Mouse (Mus musculus) kidney, embryonic 15.5 days (tissue): ENCODE results near the gene Gpkow. TPM values are rescaled to one million over a fixed set of nuclear protein-coding genes. Genes with fewer than 3 reads are reported as not detected.

Source experiments
- ATAC-seq: fragments of 200-750 bp; cut with Nextera tagmentation; replicated peaks from 2 replicates; pipeline ENCODE4 v1.8.0; 2017; ENCODE audit warnings: moderate TSS enrichment; ENCODE audit not compliant: low FRiP score
- H3K27ac ChIP-seq: fragments of 300-500 bp; sonication (generic); 2 replicates; pipeline ENCODE4 v1.5.1; 2015; ENCODE audit warnings: mild to moderate bottlenecking, inconsistent platforms
- H3K27me3 ChIP-seq: fragments of 300-500 bp; sonication (generic); 2 replicates; pipeline ENCODE4 v1.6.1; 2015; ENCODE audit warnings: inconsistent platforms
- H3K36me3 ChIP-seq: fragments of 300-500 bp; sonication (generic); 2 replicates; pipeline ENCODE4 v1.6.1; 2015; ENCODE audit warnings: inconsistent platforms
- H3K4me1 ChIP-seq: fragments of 300-500 bp; sonication (generic); 2 replicates; pipeline ENCODE4 v1.6.1; 2015; ENCODE audit warnings: inconsistent platforms
- H3K4me2 ChIP-seq: fragments of 300-500 bp; sonication (generic); 2 replicates; pipeline ENCODE4 v1.6.1; 2015; ENCODE audit warnings: moderate library complexity, mild to moderate bottlenecking, inconsistent platforms
- H3K4me3 ChIP-seq: fragments of 300-500 bp; sonication (generic); replicated peaks from 2 replicates; pipeline ENCODE4 v1.5.1; 2015; ENCODE audit warnings: mild to moderate bottlenecking, inconsistent platforms
- H3K9ac ChIP-seq: fragments of 300-500 bp; sonication (generic); 2 replicates; pipeline ENCODE4 v1.6.1; 2015; ENCODE audit warnings: mild to moderate bottlenecking, inconsistent platforms
- H3K9me3 ChIP-seq: fragments of 300-500 bp; sonication (generic); replicated peaks from 2 replicates; pipeline ENCODE4 v1.6.1; 2016; ENCODE audit warnings: inconsistent platforms
- WGBS: fragments of 180-500 bp; shearing (Covaris S2); methylation state at CpG from one replicate; pipeline ENCODE4 v1.1.7; 2015; ENCODE audit warnings: mixed read lengths; 5-methylcytosine and 5-hydroxymethylcytosine counted together
- polyA plus RNA-seq: library from polyadenylated mRNA; unstranded; fragments of >200 nt; fragmentation: Nextera tagmentation; extraction: Ambion mirVana; gene quantifications from 2 replicates; pipeline ENCODE4 v1.2.1, GENCODE M21; 2015

Gpkow gene
- polyA plus RNA-seq, 1 experiment from 2014 or later, result 40.3 TPM

GRCm38 (mm10) chrX:7670921-7671623, 25.9 kb upstream of the Gpkow start, which contains the start of gene Plp2:
TSS of gene Plp2 (minus strand) at chrX:7671390.
- ATAC-seq, result peak; percentile 40
- H3K4me3 ChIP-seq, result peak within 1 kb of the TSS; percentile 53
- H3K4me2 ChIP-seq, result peak within 1 kb of the TSS; percentile 62
- WGBS, result 23% methylated on average over 35 of the region's 36 CpGs
- H3K9ac ChIP-seq, result peak within 1 kb of the TSS; percentile 52
- H3K27ac ChIP-seq, result peak within 1 kb of the TSS; percentile 91
- H3K27me3 ChIP-seq, result no peaks in the 10 kb centered on the region
- H3K9me3 ChIP-seq, result no peaks in the 10 kb centered on the region
- H3K36me3 ChIP-seq, result peaks cover 23% of the 10 kb centered on the region
- peaks cover 27% of the 10 kb centered on the region for H3K4me1 ChIP-seq

GRCm38 (mm10) chrX:7672739-7673138, 24.2 kb upstream of the Gpkow start:
- no peak for ATAC-seq
- Histone ChIP-seq H3K36me3 (0 out of 2 replicates have a peak, but pooled peaks cover 7% of the 10 kb centered on the region), H3K4me2 (no peak overlapping the region), H3K27me3 (no peaks in the 10 kb centered on the region), H3K9ac (no peak overlapping the region), H3K4me1 (peaks cover 27% of the 10 kb centered on the region), H3K27ac (0 out of 2 replicates have a peak overlapping the region, but pooled peaks have one; percentile 87), H3K4me3 (no peak overlapping the region), H3K9me3 (no peaks in the 10 kb centered on the region)
- WGBS, result 38% methylated on average over 6 of the region's 6 CpGs

GRCm38 (mm10) chrX:7673578-7674281, 23.2 kb upstream of the Gpkow start:
- peaks cover 27% of the 10 kb centered on the region for H3K4me1 ChIP-seq
- WGBS, result 26% methylated on average over 12 of the region's 12 CpGs
- H3K4me3 ChIP-seq, result peak overlapping the region; percentile 32
- 0 out of 2 replicates have a peak, but pooled peaks cover 5% of the 10 kb centered on the region for H3K36me3 ChIP-seq
- peak; percentile 27 for ATAC-seq
- peak overlapping the region; percentile 87 for H3K27ac ChIP-seq
- H3K9ac ChIP-seq, result no peak overlapping the region
- H3K9me3 ChIP-seq, result no peaks in the 10 kb centered on the region
- H3K27me3 ChIP-seq, result no peaks in the 10 kb centered on the region
- H3K4me2 ChIP-seq, result peak overlapping the region; percentile 61

DNA sequence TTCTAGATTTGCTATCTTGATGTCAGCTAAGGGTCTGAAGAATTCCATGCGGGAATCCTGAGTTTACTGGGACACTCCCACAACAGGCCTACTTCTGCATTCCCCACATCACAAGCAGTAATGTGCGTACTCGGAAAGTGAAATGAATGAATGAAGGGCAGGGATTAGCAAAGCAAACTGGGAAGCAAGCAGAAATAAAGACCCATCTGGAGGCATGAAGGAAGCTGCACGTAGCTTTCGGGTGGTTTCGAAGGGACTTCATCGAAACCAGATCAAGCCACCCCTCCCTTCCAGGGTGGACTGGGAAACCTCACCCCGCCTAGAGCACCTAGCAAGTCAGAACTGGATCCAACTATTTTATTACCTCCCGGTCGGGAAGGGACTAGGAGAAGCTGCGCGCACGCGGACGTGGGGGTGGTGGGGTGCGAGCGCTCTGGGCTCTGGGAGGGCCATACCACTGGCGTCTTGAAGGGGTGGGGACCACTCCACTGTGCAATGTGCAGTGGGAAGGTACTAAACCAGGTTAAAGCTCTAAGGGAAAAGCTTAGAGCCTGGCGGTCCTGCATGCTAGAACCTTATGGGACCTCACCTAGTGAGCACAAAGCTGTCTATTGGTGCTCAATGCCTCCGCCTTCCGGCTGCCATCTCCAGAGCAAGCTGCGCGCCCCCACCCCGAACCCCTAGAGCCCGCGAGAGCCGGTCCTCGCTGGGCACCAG, 22.5 kb upstream of the Gpkow start:
- ATAC-seq, result peak; percentile 44
- Histone ChIP-seq H3K9me3 (no peaks in the 10 kb centered on the region), H3K4me2 (peak overlapping the region; percentile 61), H3K4me1 (peaks cover 27% of the 10 kb centered on the region), H3K4me3 (peak overlapping the region; percentile 32), H3K27me3 (no peaks in the 10 kb centered on the region), H3K9ac (peak overlapping the region; percentile 26; the same call in 1 of the 2 replicates), H3K36me3 (no peaks in the 10 kb centered on the region), H3K27ac (peak overlapping the region; percentile 87)
- WGBS, result 29% methylated on average over 28 of the region's 28 CpGs

GRCm38 (mm10) chrX:7675001-7675380, 21.9 kb upstream of the Gpkow start:
- H3K36me3 ChIP-seq, result no peaks in the 10 kb centered on the region
- peak overlapping the region; percentile 61 for H3K4me2 ChIP-seq
- H3K9me3 ChIP-seq, result no peaks in the 10 kb centered on the region
- peak overlapping the region; percentile 32 for H3K4me3 ChIP-seq
- peaks cover 27% of the 10 kb centered on the region for H3K4me1 ChIP-seq
- peak overlapping the region; percentile 26; the same call in 1 of the 2 replicates for H3K9ac ChIP-seq
- peak overlapping the region; percentile 87 for H3K27ac ChIP-seq
- no peak for ATAC-seq
- H3K27me3 ChIP-seq, result no peaks in the 10 kb centered on the region
- 36% methylated on average over 10 of the region's 10 CpGs for WGBS

DNA sequence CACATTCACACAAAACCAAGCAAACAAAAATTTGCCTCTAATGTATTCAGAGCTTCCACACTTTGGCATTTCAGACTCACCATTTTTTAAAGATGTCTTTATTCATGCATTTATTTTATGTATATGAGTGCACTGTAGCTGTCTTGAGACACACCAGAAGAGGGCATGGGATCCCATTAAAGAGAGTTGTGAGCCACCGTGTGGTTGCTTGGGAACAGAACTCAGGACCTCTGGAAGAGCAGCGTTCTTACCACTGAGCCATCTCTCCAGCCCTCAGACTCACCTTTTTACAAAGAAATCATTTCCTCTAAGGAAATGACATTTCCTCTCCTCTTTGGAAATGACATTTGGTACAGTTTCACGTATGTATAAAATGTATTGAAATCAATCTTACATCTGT, 17.9 kb upstream of the Gpkow start:
- H3K4me1 ChIP-seq, result peaks cover 11% of the 10 kb centered on the region
- no peaks in the 10 kb centered on the region for H3K9me3 ChIP-seq
- no peak for ATAC-seq
- H3K27ac ChIP-seq, result no peak overlapping the region
- peak overlapping the region; percentile 59; the same call in 1 of the 2 replicates for H3K4me2 ChIP-seq
- H3K9ac ChIP-seq, result no peak overlapping the region
- H3K27me3 ChIP-seq, result no peaks in the 10 kb centered on the region
- H3K4me3 ChIP-seq, result no peak overlapping the region
- 48% methylated on average over 3 of the region's 3 CpGs for WGBS
- no peaks in the 10 kb centered on the region for H3K36me3 ChIP-seq

- peak overlapping the region; percentile 36 for H3K4me3 ChIP-seq
- no peak overlapping the region for H3K27ac ChIP-seq
- 14% methylated on average over 27 of the region's 27 CpGs for WGBS
- no peaks in the 10 kb centered on the region for H3K27me3 ChIP-seq
- no peak overlapping the region for H3K9ac ChIP-seq
- H3K4me1 ChIP-seq, result peaks cover 5% of the 10 kb centered on the region; the same call in 1 of the 2 replicates
- no peaks in the 10 kb centered on the region for H3K9me3 ChIP-seq
- peak overlapping the region; percentile 59 for H3K4me2 ChIP-seq
- H3K36me3 ChIP-seq, result no peaks in the 10 kb centered on the region
- peak; percentile 95 for ATAC-seq
Measured at GRCm38 (mm10) chrX:7679405-7680056, 17.4 kb upstream of the Gpkow start.

DNA sequence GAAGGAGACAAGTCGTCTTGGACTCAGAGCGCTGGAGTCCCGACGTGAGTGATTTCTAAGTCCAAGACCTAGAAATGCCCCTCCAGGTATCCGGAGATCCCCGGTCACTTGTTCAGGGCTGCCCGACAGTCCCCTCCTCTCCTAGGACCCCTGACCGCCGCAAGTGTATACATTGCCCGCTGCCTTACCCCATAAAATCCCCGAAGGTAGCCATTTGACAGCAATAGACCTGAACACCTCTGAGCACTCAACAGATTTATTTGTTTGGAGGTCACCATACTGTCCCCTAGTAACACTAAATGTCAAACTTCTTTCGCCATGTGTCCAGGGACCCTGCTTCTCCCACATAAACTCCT, 16.9 kb upstream of the Gpkow start:
- H3K4me2 ChIP-seq, result peak overlapping the region; percentile 59
- H3K27ac ChIP-seq, result no peak overlapping the region
- WGBS, result 18% methylated on average over 12 of the region's 12 CpGs
- peaks cover under 1% of the 10 kb centered on the region; the same call in 1 of the 2 replicates for H3K4me1 ChIP-seq
- H3K4me3 ChIP-seq, result peak overlapping the region; percentile 36
- ATAC-seq, result peak; percentile 47
- H3K36me3 ChIP-seq, result no peaks in the 10 kb centered on the region
- no peaks in the 10 kb centered on the region for H3K9me3 ChIP-seq
- H3K9ac ChIP-seq, result no peak overlapping the region
- no peaks in the 10 kb centered on the region for H3K27me3 ChIP-seq

DNA sequence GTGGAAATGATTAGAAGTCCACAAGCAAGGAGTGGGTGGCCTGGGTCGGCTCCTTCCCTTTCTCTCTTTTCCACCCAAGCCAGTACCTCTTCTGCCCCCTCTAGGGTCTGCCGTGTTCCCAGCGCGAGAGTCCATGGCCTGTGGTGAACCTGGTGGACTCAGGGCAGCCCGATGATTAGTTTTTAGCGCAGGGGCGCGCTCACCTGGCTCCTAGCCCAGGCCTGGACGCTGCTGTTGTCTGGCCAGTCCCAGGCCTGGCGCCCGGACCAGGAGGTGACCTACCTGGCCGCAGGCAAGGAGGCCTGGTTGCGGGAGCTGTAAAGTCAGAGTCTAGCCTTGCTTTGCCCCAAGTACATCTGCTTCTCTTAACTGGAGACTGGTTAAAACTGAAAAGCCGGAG, 16.1 kb upstream of the Gpkow start, which contains the start of gene Magix:
TSS of gene Magix (minus strand) at position 388 of the 400 bp plus-strand sequence.
- Histone ChIP-seq H3K9ac (no peak within 1 kb of the TSS), H3K4me3 (peak within 1 kb of the TSS; percentile 36), H3K9me3 (no peaks in the 10 kb centered on the region), H3K4me2 (peak within 1 kb of the TSS; percentile 59), H3K36me3 (no peaks in the 10 kb centered on the region), H3K4me1 (no peaks in the 10 kb centered on the region), H3K27me3 (no peaks in the 10 kb centered on the region), H3K27ac (no peak within 1 kb of the TSS)
- 74% methylated on average over 14 of the region's 14 CpGs for WGBS
- ATAC-seq, result no peak

DNA sequence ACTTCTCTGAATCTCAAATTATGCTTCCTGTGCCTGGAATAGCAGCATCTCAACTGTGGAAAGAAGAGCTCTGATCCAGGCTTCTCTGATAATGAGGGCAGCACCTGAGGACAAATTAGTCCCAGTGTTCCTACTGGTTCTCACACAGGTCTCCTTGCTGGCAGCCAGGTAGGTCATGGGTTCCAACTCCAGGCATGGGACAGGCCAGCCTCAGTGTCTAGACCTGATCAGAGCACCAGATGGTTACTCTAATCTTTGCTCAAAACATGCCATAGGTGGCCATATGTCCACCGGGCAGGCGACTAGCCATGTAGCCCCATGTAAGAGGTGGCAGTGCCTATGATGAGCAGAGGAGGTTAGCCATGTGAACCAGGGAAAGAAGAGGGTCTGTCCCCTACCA, 8.6 kb upstream of the Gpkow start:
- Histone ChIP-seq H3K9ac (no peak overlapping the region), H3K9me3 (no peaks in the 10 kb centered on the region), H3K4me2 (no peak overlapping the region), H3K4me1 (no peaks in the 10 kb centered on the region), H3K27me3 (no peaks in the 10 kb centered on the region), H3K4me3 (no peak overlapping the region), H3K36me3 (no peaks in the 10 kb centered on the region), H3K27ac (no peak overlapping the region)
- 87% methylated on average over 2 of the region's 2 CpGs for WGBS
- no peak for ATAC-seq

- WGBS, result 46% methylated on average over 3 of the region's 3 CpGs
- ATAC-seq, result no peak
- Histone ChIP-seq H3K4me2 (no peak overlapping the region), H3K27ac (no peak overlapping the region), H3K4me1 (no peaks in the 10 kb centered on the region), H3K9ac (no peak overlapping the region), H3K4me3 (no peak overlapping the region), H3K36me3 (no peaks in the 10 kb centered on the region), H3K27me3 (no peaks in the 10 kb centered on the region), H3K9me3 (no peaks in the 10 kb centered on the region)
Measured at GRCm38 (mm10) chrX:7690486-7690885, 6.4 kb upstream of the Gpkow start.
